Mouse (Mus musculus): ENCODE results near the gene Cops9.

GRCm38 (mm10) chr1:92686994-92687393 is 45.2 kb upstream of the Cops9 start:
- TF ChIP-seq CTCF (conservative IDR thresholded peaks at IDR 0.05 in 1 of 2, IDR thresholded peaks at IDR 0.05 in 1 of 2; ENCODE audit: low read depth in 2 of 2, low read length in 2 of 2) (no peak), POLR2AphosphoS2 (IDR thresholded peaks at IDR 0.05; ENCODE audit: low read depth, low read length) (no peak), EP300 (IDR thresholded peaks at IDR 0.05; ENCODE audit: low read length) (no peak), MAX (IDR thresholded peaks at IDR 0.05; ENCODE audit: low read length) (no peak), SIN3A (IDR thresholded peaks at IDR 0.05; ENCODE audit: low read length) (no peak), HCFC1 (IDR thresholded peaks at IDR 0.05; ENCODE audit: low read depth, low read length) (no peak), E2F4 (IDR thresholded peaks at IDR 0.05; ENCODE audit: insufficient replicate concordance, low read depth, low read length) (no peak), UBTF (IDR thresholded peaks at IDR 0.05; ENCODE audit: low read depth, low read length) (no peak), POLR2A (IDR thresholded peaks at IDR 0.05; ENCODE audit: low read depth, low read length) (no peak), MAFK (IDR thresholded peaks at IDR 0.05; ENCODE audit: insufficient replicate concordance, low read length) (no peak), CHD2 (IDR thresholded peaks at IDR 0.05; ENCODE audit: low read length) (no peak), CHD1 (IDR thresholded peaks at IDR 0.05; ENCODE audit: low read depth, low read length) (no peak), JUND (conservative IDR thresholded peaks at IDR 0.05; ENCODE audit: low read depth, low read length) (no peak)

Measured in CH12.LX (cell line).